Mouse (Mus musculus) midbrain, embryonic 14.5 days (tissue): ENCODE measurements around the gene Notch1. TPM values are rescaled to one million over a fixed set of nuclear protein-coding genes. Genes with fewer than 3 reads are reported as not detected.

ENCODE experiments used
- ATAC-seq: fragments of 200-750 bp; cut with Nextera tagmentation; 2 replicates; pipeline ENCODE4 v1.8.0; 2017; ENCODE audit warnings: moderate number of reproducible peaks, moderate library complexity; ENCODE audit not compliant: low FRiP score, low TSS enrichment
- DNase-seq: peaks from one replicate; pipeline ENCODE4 v3.0.0-alpha.2; 2015
- H3K27ac ChIP-seq: fragments of 300-500 bp; sonication (generic); replicated peaks from 2 replicates; pipeline ENCODE4 v1.5.1; 2014; ENCODE audit warnings: mild to moderate bottlenecking, low read depth, low read length, moderate library complexity
- H3K27me3 ChIP-seq: fragments of 300-500 bp; sonication (generic); 2 replicates; pipeline ENCODE4 v1.6.1; 2014; ENCODE audit warnings: low read length, control low read depth, mixed read lengths; ENCODE audit not compliant: control insufficient read depth, insufficient read depth
- H3K36me3 ChIP-seq: fragments of 300-500 bp; sonication (generic); 2 replicates; pipeline ENCODE4 v1.6.1; 2014; ENCODE audit warnings: low read length, control low read depth; ENCODE audit not compliant: control insufficient read depth, insufficient read depth
- H3K4me1 ChIP-seq: fragments of 300-500 bp; sonication (generic); 2 replicates; pipeline ENCODE4 v1.6.1; 2014; ENCODE audit warnings: mild to moderate bottlenecking, antibody characterized with exemption, low read length, control low read depth; ENCODE audit not compliant: control insufficient read depth, insufficient read depth
- H3K4me2 ChIP-seq: fragments of 300-500 bp; sonication (generic); 2 replicates; pipeline ENCODE4 v1.6.1; 2014; ENCODE audit warnings: mild to moderate bottlenecking, low read length, moderate library complexity
- H3K4me3 ChIP-seq: fragments of 300-500 bp; sonication (generic); replicated peaks from 2 replicates; pipeline ENCODE4 v1.5.1; 2014; ENCODE audit warnings: low read depth, low read length
- H3K9ac ChIP-seq: fragments of 300-500 bp; sonication (generic); replicated peaks from 2 replicates; pipeline ENCODE4 v1.6.1; 2014; ENCODE audit warnings: mild to moderate bottlenecking, low read length, moderate library complexity
- H3K9me3 ChIP-seq: fragments of 300-500 bp; sonication (generic); 2 replicates; pipeline ENCODE4 v1.6.1; 2016; ENCODE audit warnings: low read length, control low read depth, mixed read lengths; ENCODE audit not compliant: control insufficient read depth
- WGBS: fragments of 180-500 bp; shearing (Covaris S2); extraction: QIAGEN DNeasy Blood & Tissue Kit; methylation state at CpG from one replicate; pipeline ENCODE4 v1.1.7; 2014; 5-methylcytosine and 5-hydroxymethylcytosine counted together
- polyA plus RNA-seq: library from polyadenylated mRNA; unstranded; fragments of >200 nt; fragmentation: Nextera tagmentation; extraction: Ambion mirVana; gene quantifications from 2 replicates; pipeline ENCODE4 v1.2.1, GENCODE M21; 2014

Notch1 gene
- polyA plus RNA-seq, 1 experiment from 2014 or later: 33.9 TPM

DNA sequence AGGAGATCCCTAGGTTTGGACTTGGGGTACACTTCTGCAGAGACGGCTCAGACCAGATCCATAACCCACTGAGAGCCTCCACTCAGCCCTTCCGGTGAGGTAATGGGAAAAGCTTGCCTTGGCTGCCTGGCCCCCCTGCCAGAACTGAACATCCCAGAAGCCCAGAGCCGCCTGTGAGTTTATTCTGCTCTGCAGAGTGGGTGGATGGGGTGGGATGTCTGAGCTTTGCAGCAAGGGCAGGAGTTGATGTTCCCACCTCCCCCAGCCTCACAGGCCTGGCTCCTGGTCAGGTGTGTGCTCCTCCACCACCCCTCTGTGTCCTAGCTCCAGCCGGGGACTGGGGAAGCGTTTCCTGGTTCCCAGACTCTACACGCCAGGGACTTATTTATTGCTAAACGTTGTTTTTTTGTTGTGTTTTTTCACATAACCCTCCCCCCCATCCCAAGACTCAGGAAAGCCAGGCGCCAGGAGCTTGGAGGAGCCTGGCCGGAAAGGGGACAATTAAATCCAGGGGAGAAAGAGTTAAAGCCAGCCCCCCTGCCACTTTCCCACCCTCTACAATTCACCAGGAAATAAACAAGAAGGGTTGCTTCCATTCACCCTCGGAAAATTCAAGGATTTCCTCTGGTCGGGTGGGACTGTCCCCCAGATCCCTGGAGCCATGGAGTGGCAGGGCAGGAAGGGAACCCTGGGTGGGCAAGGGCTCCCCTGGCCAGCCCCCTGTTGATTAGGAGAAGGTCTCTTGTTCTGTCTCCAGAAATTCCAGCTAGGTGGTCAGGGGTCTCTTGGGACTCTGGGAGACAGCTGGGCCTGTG is 10.2 kb upstream of the Notch1 start:
- H3K4me1 ChIP-seq: no peaks in the 10 kb centered on the region
- H3K9ac ChIP-seq: no peak overlapping the region
- WGBS: 63% methylated on average over 11 of the region's 11 CpGs
- H3K36me3 ChIP-seq: no peaks in the 10 kb centered on the region
- no peaks in the 10 kb centered on the region for H3K27me3 ChIP-seq
- DNase-seq: no peak
- ATAC-seq: no peak
- no peak overlapping the region for H3K27ac ChIP-seq
- no peak overlapping the region for H3K4me3 ChIP-seq
- no peak overlapping the region for H3K4me2 ChIP-seq
- H3K9me3 ChIP-seq: no peaks in the 10 kb centered on the region

DNA sequence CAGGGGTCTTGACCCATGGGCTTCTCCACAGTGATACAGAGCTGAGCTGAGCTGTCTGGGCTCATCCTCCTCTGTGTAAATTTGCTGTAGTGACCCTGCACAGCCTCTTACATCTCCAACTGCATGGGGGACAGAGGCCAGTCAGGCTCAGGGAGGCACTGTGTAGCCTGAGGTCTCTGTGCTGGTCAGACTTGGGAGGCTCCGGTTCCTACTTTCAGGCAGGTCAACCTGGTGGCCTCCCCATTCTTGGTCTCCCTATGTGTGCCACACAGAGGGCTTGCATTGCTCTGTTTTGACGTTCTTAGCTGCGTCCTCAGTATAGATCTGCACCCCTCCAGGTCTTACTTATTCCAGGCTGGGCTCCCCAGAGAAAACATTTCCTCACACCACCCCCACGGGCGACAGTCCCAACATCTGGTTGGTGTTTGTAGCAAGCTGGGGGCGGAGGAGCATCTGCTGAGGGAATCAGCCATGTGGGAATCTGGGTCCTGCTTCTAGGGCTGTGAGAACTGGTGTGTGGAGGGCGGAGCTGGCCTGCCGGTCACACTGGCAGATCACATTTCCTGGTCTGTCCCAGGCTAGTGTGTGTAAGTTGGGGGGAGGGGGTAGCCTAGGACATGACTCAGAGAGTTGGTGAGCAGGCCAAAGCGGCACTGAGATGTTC is 9.0 kb upstream of the Notch1 start:
- DNase-seq (no peak), ATAC-seq (no peak)
- no peak overlapping the region for H3K4me3 ChIP-seq
- H3K27me3 ChIP-seq: no peaks in the 10 kb centered on the region
- H3K4me2 ChIP-seq: no peak overlapping the region
- H3K9ac ChIP-seq: no peak overlapping the region
- no peaks in the 10 kb centered on the region for H3K36me3 ChIP-seq
- WGBS: 46% methylated on average over 9 of the region's 9 CpGs
- no peak overlapping the region for H3K27ac ChIP-seq
- H3K4me1 ChIP-seq: no peaks in the 10 kb centered on the region
- H3K9me3 ChIP-seq: no peaks in the 10 kb centered on the region

DNA sequence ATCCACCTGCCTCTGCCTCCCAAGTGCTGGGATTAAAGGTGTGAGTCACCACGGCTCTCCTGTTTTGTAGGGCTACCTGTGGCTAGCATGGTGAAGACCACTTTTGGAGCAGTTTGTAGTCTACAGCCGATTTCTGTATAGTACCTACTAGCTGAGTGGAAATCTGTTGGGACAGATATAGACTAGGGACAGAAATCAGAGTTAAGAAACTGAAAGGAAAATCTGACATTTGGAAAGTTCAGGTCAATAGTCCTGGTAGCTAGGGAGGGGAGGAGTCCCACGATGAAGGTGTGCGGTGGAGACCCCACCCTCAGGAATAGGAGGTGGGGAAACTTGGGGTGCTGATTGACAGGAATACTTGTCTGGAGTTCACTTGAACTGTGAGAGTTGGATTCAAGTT is 5.9 kb upstream of the Notch1 start:
- 94% methylated on average over 4 of the region's 4 CpGs for WGBS
- DNase-seq (no peak), ATAC-seq (no peak)
- H3K36me3 ChIP-seq: no peaks in the 10 kb centered on the region
- H3K4me2 ChIP-seq: no peak overlapping the region
- no peak overlapping the region for H3K9ac ChIP-seq
- H3K27me3 ChIP-seq: no peaks in the 10 kb centered on the region
- no peaks in the 10 kb centered on the region for H3K4me1 ChIP-seq
- H3K27ac ChIP-seq: no peak overlapping the region
- H3K4me3 ChIP-seq: no peak overlapping the region
- no peaks in the 10 kb centered on the region for H3K9me3 ChIP-seq

DNA sequence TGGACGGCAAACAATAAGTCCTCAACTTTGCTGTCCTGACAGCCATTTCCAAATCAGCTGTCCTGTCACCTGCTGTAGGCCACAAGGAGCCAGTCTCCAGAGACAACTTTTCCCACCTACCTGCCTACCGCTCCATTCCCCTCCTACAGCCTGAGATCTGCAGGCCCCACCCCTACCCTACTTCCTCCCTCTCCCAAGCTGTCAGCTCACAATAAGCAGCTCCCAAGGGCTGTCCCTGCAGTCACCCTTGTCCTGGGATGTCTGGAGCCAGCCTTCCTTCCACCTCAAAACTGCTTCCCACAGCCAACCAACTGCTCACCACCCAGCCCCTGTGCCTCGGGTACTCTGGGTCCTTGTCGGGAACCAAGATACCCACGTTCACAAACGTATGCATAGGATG is 3.3 kb upstream of the Notch1 start:
- no peak for DNase-seq
- 0 out of 2 replicates have a peak, but pooled peaks cover 2% of the 10 kb centered on the region for H3K4me1 ChIP-seq
- H3K27ac ChIP-seq: no peak overlapping the region
- no peak overlapping the region for H3K4me3 ChIP-seq
- no peaks in the 10 kb centered on the region for H3K27me3 ChIP-seq
- no peaks in the 10 kb centered on the region for H3K9me3 ChIP-seq
- no peak overlapping the region for H3K4me2 ChIP-seq
- no peak overlapping the region for H3K9ac ChIP-seq
- H3K36me3 ChIP-seq: no peaks in the 10 kb centered on the region
- ATAC-seq: no peak
- 89% methylated on average over 6 of the region's 6 CpGs for WGBS

DNA sequence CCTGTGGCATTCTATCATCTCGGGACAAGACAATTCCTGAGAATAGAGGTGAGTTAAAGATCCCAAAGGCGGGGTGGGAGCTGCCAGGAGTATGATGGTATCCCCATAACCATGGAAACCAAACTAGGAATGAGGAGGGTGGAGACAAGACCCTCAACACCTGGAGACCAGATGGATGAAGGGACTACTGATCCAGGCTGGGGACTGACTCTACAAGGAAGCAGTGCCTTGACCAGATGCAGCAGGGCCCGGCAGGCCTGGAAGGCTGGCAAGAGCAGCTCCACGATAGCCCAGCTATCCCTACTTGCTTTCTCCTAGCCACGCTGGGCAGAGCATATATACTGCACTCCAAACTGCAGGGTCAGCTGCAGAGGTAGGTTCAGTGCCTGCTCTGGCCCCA is 524 bp upstream of the Notch1 start:
- Histone ChIP-seq H3K27ac (no peak overlapping the region), H3K4me2 (no peak overlapping the region), H3K9ac (no peak overlapping the region), H3K9me3 (no peaks in the 10 kb centered on the region), H3K4me3 (no peak overlapping the region), H3K4me1 (0 out of 2 replicates have a peak, but pooled peaks cover 2% of the 10 kb centered on the region), H3K36me3 (no peaks in the 10 kb centered on the region), H3K27me3 (no peaks in the 10 kb centered on the region)
- ATAC-seq: no peak
- WGBS: 89% methylated on average over 5 of the region's 5 CpGs
- DNase-seq: no peak

DNA sequence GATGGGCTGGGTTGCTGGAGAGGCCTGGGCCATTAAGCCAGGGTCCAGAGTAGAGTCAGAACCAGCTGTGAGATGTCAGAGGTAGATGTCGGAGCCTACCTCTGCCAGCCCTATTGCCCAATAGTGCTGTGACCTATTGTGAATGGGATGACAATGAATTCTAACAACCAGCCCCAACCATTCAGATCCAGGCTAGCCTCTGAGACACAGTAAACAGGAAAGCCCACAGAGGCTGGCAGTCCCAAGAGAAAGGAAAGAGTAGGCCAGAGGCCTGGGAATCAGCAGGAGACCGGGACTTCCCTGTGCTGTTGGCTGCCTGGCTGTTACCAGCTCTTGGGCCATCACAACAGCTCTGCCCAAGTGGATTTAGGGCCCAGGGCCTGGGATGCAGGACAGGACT is 1.1 kb downstream of the Notch1 start:
- DNase-seq: no peak
- Histone ChIP-seq H3K9ac (no peak overlapping the region), H3K9me3 (no peaks in the 10 kb centered on the region), H3K27ac (no peak overlapping the region), H3K4me1 (0 out of 2 replicates have a peak, but pooled peaks cover 2% of the 10 kb centered on the region), H3K36me3 (no peaks in the 10 kb centered on the region), H3K4me3 (no peak overlapping the region), H3K27me3 (no peaks in the 10 kb centered on the region), H3K4me2 (no peak overlapping the region)
- no peak for ATAC-seq
- WGBS: 86% methylated on average over 2 of the region's 2 CpGs

DNA sequence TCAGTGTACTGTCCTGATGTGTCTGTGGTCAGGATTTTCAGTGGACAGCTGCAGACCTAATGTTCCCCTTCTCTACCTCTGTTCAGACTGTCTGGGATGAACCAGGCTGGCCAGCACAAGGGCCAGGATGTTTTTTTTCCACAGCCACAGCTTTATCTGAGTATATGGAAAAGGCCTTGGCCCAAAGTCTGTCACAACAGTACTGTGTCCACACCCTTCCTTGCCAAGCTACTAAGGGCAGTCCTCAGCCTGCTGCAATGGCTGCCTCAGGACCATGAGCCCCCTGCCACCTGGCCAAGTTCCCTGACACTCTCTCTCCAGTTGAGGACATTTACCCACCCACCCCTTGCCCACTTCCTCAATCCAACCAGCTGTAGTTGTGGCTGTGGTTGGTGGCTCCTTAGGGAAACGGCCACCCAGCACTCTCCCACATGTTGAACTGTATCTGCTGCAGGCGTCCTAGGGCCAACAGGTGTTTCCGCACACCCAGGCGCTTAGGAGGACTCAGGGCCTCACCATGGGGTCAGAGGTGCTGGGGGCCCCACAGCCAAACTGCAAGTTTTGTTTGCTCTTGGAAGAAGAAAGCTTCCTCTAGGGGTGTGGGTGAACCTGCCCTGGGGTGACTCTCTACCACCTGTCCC is 3.2 kb downstream of the Notch1 start:
- Histone ChIP-seq H3K27me3 (no peaks in the 10 kb centered on the region), H3K4me3 (no peak overlapping the region), H3K4me1 (0 out of 2 replicates have a peak, but pooled peaks cover 2% of the 10 kb centered on the region), H3K27ac (no peak overlapping the region), H3K9ac (no peak overlapping the region), H3K36me3 (no peaks in the 10 kb centered on the region), H3K9me3 (no peaks in the 10 kb centered on the region), H3K4me2 (no peak overlapping the region)
- no peak for ATAC-seq
- DNase-seq: no peak
- WGBS: 89% methylated on average over 4 of the region's 4 CpGs

DNA sequence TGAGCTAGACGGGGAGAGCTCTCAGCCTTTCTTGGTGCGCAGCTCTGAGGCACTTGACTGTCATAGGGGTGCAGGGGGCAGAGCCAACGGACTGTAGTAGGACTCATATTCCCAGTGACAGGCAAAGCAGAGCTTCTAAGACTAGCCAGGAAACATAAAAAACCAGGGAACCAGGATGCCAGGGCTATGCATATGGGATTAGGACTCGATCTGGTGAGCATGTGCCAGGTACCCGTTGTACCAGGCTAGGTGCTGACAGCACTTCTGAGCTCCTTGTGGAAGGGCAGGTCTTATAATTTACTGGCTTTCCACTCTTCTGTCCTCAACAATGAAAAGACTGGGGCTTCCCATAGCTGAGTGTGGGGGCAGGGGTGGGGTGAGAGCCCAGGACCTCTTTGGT is 7.8 kb downstream of the Notch1 start:
- H3K27ac ChIP-seq: no peak overlapping the region
- peaks cover 2% of the 10 kb centered on the region; the same call in 1 of the 2 replicates for H3K27me3 ChIP-seq
- 81% methylated on average over 5 of the region's 5 CpGs for WGBS
- no peaks in the 10 kb centered on the region for H3K36me3 ChIP-seq
- no peaks in the 10 kb centered on the region for H3K9me3 ChIP-seq
- H3K4me3 ChIP-seq: no peak overlapping the region
- H3K4me2 ChIP-seq: no peak overlapping the region
- DNase-seq (no peak), ATAC-seq (no peak)
- H3K9ac ChIP-seq: no peak overlapping the region
- peaks cover 13% of the 10 kb centered on the region for H3K4me1 ChIP-seq
